Mouse (Mus musculus) embryonic facial prominence, embryonic 11.5 days (tissue): ENCODE results near the gene Togaram2. TPM values are rescaled to one million over a fixed set of nuclear protein-coding genes. Genes with fewer than 3 reads are reported as not detected.

Experiments
- ATAC-seq: fragments of 200-750 bp; cut with Nextera tagmentation; replicated peaks from 2 replicates; pipeline ENCODE4 v1.8.0; 2017; ENCODE audit warnings: low read depth; ENCODE audit not compliant: insufficient number of reproducible peaks, low FRiP score, low TSS enrichment
- DNase-seq: peaks from one replicate; pipeline ENCODE4 v3.0.0-alpha.2; 2015; ENCODE audit warnings: low spot score
- H3K27ac ChIP-seq: fragments of 300-500 bp; sonication (generic); replicated peaks from 2 replicates; pipeline ENCODE4 v1.5.1; 2014; ENCODE audit warnings: mild to moderate bottlenecking, low read depth, low read length, control low read depth
- H3K27me3 ChIP-seq: fragments of 300-500 bp; sonication (generic); 2 replicates; pipeline ENCODE4 v1.6.1; 2014; ENCODE audit warnings: mild to moderate bottlenecking, low read length, moderate library complexity, mixed read lengths; ENCODE audit not compliant: control insufficient read depth, insufficient read depth
- H3K36me3 ChIP-seq: fragments of 300-500 bp; sonication (generic); replicated peaks from 2 replicates; pipeline ENCODE4 v1.6.1; 2014; ENCODE audit warnings: low read depth, mild to moderate bottlenecking, low read length, moderate library complexity, mixed read lengths; ENCODE audit not compliant: control insufficient read depth, insufficient read depth
- H3K4me1 ChIP-seq: fragments of 300-500 bp; sonication (generic); 2 replicates; pipeline ENCODE4 v1.6.1; 2014; ENCODE audit warnings: low read length, mixed read lengths; ENCODE audit not compliant: control insufficient read depth, insufficient read depth
- H3K4me2 ChIP-seq: fragments of 300-500 bp; sonication (generic); 2 replicates; pipeline ENCODE4 v1.6.1; 2014; ENCODE audit warnings: low read depth, mild to moderate bottlenecking, control low read depth, low read length, moderate library complexity
- H3K4me3 ChIP-seq: fragments of 300-500 bp; sonication (generic); 2 replicates; pipeline ENCODE4 v1.5.1; 2014; ENCODE audit warnings: low read depth, low read length, control low read depth
- H3K9ac ChIP-seq: fragments of 300-500 bp; sonication (generic); replicated peaks from 2 replicates; pipeline ENCODE4 v1.6.1; 2014; ENCODE audit warnings: mild to moderate bottlenecking, control low read depth, low read length
- H3K9me3 ChIP-seq: fragments of 300-500 bp; sonication (generic); replicated peaks from 2 replicates; pipeline ENCODE4 v1.6.1; 2016; ENCODE audit warnings: mild to moderate bottlenecking, low read length, inconsistent platforms, mixed read lengths; ENCODE audit not compliant: control insufficient read depth
- whole genome bisulfite sequencing: fragments of 180-500 bp; shearing (Covaris S2); extraction: QIAGEN DNeasy Blood & Tissue Kit; methylation state at CpG from one replicate; pipeline ENCODE4 v1.1.7; 2014; 5-methylcytosine and 5-hydroxymethylcytosine counted together
- polyA plus RNA-seq: library from polyadenylated mRNA; unstranded; fragments of >200 nt; fragmentation: Nextera tagmentation; extraction: Ambion mirVana; gene quantifications from 2 replicates; pipeline ENCODE4 v1.2.1, GENCODE M21; 2014

The Togaram2 gene
- polyA plus RNA-seq, 1 experiment from 2014 or later, result not detected

DNA sequence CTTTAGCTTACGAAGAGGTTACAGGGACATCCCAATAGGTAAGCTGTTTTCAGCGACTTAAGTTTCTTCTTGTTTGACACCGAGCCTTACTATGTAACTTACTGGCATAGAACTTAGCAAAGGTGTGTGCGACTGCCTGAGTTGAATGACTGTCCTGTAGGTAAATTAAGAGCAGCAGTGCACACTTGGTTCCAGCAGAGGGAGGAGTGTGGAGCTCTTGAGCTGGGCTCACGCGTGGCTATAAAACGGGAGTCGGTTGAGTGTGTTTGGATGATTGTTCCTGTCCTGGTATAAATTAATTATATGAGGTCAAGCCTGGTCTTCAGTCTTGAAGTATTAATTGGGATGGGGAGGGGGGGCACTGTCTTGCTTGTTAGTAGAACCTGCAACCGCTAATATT lies 23.1 kb upstream of the Togaram2 start:
- no peak overlapping the region for H3K4me3 ChIP-seq
- no peaks in the 10 kb centered on the region for H3K4me1 ChIP-seq
- H3K9me3 ChIP-seq, result no peaks in the 10 kb centered on the region
- DNase-seq (no peak), ATAC-seq (no peak)
- WGBS, result 93% methylated on average over 9 of the region's 9 CpGs
- H3K27ac ChIP-seq, result no peak overlapping the region
- no peak overlapping the region for H3K4me2 ChIP-seq
- H3K27me3 ChIP-seq, result no peaks in the 10 kb centered on the region
- no peak overlapping the region for H3K9ac ChIP-seq
- H3K36me3 ChIP-seq, result peaks cover 2% of the 10 kb centered on the region

DNA sequence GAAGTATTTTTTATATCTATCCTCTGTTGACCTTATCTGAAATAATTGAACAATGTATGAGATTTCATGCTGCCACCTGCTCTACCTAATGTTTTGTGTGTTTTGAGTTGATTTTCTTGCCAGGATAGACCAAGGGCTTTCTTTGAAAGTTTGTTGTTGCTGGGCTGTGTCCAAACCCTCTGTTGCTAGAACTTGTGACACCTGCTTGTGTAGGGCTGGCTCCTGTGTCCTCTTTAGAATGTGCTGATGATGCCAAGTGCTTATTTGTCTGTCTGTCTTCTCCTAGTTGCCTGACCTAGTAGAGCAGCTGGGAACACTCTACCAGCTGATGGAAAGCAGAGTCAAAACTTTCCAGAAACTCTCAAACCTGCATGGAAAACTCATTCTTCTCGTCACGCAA lies 20.6 kb upstream of the Togaram2 start:
- DNase-seq, result no peak
- H3K36me3 ChIP-seq, result peaks cover 4% of the 10 kb centered on the region

DNA sequence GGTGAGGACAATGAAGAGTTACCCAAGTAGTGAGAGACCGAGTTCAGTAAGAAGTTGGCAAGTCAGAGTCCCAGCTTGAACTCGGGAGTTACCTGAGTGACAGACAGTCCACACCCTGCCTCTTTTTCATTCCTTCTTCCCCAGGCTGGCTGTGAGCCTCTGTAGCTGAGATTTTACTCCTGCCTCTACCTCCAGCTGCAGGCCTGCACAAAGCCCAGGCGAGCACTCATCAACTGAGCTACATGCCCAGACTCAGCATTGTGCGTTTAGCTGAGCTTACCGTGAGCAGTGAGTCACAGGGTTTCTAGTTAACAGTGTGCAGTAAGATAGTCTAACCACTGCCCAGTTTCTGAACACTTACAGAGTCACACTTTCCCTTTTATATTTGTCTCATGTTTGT lies 20.1 kb upstream of the Togaram2 start:
- no peak overlapping the region for H3K4me2 ChIP-seq
- WGBS, result 86% methylated on average over 5 of the region's 5 CpGs
- ATAC-seq, result no peak

More for the DNA sequence above, 20.6 kb upstream of the Togaram2 start:
- no peak overlapping the region for H3K27ac ChIP-seq
- no peaks in the 10 kb centered on the region for H3K4me1 ChIP-seq
- H3K4me3 ChIP-seq, result no peak overlapping the region
- no peak overlapping the region for H3K9ac ChIP-seq
- H3K4me2 ChIP-seq, result no peak overlapping the region
- no peak for ATAC-seq
- no peaks in the 10 kb centered on the region for H3K9me3 ChIP-seq
- 86% methylated on average over 2 of the region's 2 CpGs for WGBS
- H3K27me3 ChIP-seq, result no peaks in the 10 kb centered on the region

DNA sequence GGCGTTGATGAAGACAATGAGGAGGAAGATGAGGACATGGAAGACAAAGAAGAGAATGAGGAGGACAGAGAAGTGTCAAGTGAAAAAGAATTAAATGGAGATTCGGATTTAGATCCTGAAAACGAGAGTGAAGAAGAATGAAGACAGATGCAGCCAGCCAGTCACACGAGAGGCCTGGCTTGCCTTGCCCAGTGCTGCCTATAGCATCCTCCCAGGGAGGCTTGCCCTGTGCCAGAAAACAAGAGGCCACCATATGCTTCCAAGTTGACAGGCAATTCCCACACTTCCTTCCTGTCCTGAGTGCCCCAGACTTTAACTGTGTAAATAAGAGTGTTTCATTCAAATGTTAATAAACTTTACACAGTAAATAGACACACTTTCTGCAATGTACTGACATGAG lies 15.5 kb upstream of the Togaram2 start:
- H3K4me1 ChIP-seq, result no peaks in the 10 kb centered on the region
- H3K27me3 ChIP-seq, result no peaks in the 10 kb centered on the region
- no peak for ATAC-seq
- 87% methylated on average over 4 of the region's 4 CpGs for WGBS
- no peak overlapping the region for H3K4me3 ChIP-seq
- no peaks in the 10 kb centered on the region for H3K9me3 ChIP-seq
- H3K27ac ChIP-seq, result no peak overlapping the region
- no peak for DNase-seq
- H3K36me3 ChIP-seq, result peaks cover 3% of the 10 kb centered on the region
- no peak overlapping the region for H3K9ac ChIP-seq
- no peak overlapping the region for H3K4me2 ChIP-seq

More for the DNA sequence above, 20.1 kb upstream of the Togaram2 start:
- H3K27me3 ChIP-seq, result no peaks in the 10 kb centered on the region
- H3K9ac ChIP-seq, result no peak overlapping the region
- H3K27ac ChIP-seq, result no peak overlapping the region
- no peak for DNase-seq
- H3K36me3 ChIP-seq, result peaks cover 6% of the 10 kb centered on the region
- no peaks in the 10 kb centered on the region for H3K9me3 ChIP-seq
- H3K4me3 ChIP-seq, result no peak overlapping the region
- no peaks in the 10 kb centered on the region for H3K4me1 ChIP-seq

DNA sequence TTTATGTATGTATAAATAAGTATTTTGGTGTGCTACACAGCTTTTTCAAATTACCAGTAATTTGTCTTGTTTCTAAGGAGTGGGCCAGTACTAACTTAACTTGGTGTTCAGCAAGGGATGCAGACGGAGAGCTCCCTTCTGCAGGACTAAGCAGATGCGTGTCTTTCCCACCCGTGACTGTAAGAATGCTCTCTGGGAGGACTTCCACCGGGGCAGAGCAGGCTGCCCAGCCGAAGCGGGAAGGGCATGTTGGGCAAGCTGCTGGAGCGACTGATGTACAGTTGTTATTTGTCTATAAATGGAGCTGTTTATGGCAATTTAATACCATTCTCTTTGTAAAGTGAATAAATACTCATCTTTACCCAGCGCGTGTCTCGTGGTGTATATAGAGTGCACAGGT lies 14.4 kb upstream of the Togaram2 start:
- H3K4me1 ChIP-seq, result no peaks in the 10 kb centered on the region
- H3K4me3 ChIP-seq, result no peak overlapping the region
- no peak for DNase-seq
- 94% methylated on average over 10 of the region's 10 CpGs for WGBS
- H3K27me3 ChIP-seq, result no peaks in the 10 kb centered on the region
- H3K4me2 ChIP-seq, result no peak overlapping the region
- peaks cover 3% of the 10 kb centered on the region for H3K36me3 ChIP-seq
- no peaks in the 10 kb centered on the region for H3K9me3 ChIP-seq
- ATAC-seq, result no peak
- H3K27ac ChIP-seq, result no peak overlapping the region
- H3K9ac ChIP-seq, result no peak overlapping the region

DNA sequence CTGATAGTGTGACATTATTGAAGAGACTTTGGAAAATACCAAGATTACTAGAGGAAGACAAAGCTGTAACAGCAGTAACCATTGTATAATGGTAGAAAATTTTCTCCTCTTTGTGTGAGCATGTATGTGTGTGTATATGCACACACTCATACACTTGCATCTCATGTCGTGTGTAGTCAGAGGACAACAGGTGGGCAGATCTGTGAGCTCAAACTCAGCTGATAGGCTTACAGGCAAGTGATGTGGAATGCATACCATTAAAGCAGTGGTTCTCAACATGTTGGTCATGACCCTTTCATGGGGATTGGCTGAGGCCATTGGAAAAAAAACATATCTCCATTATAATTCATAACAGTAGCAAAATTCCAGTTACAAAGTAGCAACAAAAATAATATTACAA lies 12.7 kb upstream of the Togaram2 start:
- Histone ChIP-seq H3K4me2 (no peak overlapping the region), H3K4me3 (no peak overlapping the region), H3K4me1 (no peaks in the 10 kb centered on the region), H3K36me3 (peaks cover 3% of the 10 kb centered on the region), H3K27me3 (no peaks in the 10 kb centered on the region), H3K9ac (no peak overlapping the region), H3K27ac (no peak overlapping the region), H3K9me3 (no peaks in the 10 kb centered on the region)
- 32% methylated on average over 1 of the region's 1 CpGs for WGBS
- DNase-seq (no peak), ATAC-seq (no peak)

DNA sequence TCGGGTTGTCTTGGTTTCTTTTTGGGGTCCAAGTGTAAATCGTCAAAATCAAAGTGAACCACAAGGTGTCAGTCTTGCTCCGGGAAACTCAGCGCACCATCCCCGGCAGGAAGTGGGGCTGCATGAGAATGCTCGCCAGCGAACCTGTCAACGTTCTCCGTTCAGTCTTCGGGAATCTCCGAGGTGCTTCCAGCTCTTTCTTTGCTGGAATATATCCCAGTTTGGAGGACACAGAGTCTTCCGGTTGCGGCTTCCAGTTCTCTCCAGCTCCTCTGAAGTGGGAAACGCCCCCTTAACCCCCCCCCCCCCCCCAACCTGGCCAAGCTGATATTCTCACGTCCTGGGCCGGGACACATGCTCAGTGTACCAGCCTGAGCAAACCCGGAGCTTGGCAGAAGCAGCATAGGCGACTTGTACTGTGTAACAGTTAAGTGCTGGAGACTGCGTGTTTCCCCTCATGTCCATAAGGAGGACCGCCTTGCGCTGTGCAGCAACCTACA lies 10.3 kb upstream of the Togaram2 start:
- H3K27me3 ChIP-seq, result no peaks in the 10 kb centered on the region
- 0 out of 2 replicates have a peak overlapping the region, but pooled peaks have one; percentile 9 for H3K9ac ChIP-seq
- H3K36me3 ChIP-seq, result no peaks in the 10 kb centered on the region; the same call in 1 of the 2 replicates
- no peak overlapping the region for H3K27ac ChIP-seq
- peak overlapping the region; percentile 29 for H3K4me3 ChIP-seq
- peak; percentile 75; the same call in 1 of the 2 replicates for ATAC-seq
- peak overlapping the region; percentile 57 for H3K4me2 ChIP-seq
- 11% methylated on average over 21 of the region's 21 CpGs for WGBS
- no peaks in the 10 kb centered on the region for H3K9me3 ChIP-seq
- H3K4me1 ChIP-seq, result no peaks in the 10 kb centered on the region
- DNase-seq, result peak; percentile 84

DNA sequence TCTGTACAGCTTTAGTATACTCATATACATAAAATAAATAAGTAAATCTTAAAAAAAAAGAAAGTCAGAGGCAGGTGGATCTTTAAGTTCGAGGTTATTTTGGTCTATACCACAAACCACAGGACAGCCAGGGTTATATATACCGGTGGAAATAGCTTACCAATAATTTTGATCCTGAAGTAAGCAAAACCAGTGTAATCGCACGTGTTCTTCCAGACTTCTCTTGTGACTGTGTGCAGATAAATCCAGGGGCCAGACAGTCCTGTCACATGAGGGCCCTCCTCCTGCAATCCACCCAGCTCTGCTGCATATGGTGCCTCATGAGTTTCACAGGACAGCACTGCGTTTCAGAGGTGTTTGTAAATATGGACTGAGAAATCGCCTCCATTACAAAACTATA lies 9.6 kb upstream of the Togaram2 start:
- Histone ChIP-seq H3K9me3 (no peaks in the 10 kb centered on the region), H3K9ac (no peak overlapping the region), H3K4me3 (no peak overlapping the region), H3K36me3 (no peaks in the 10 kb centered on the region; the same call in 1 of the 2 replicates), H3K4me1 (no peaks in the 10 kb centered on the region), H3K27me3 (no peaks in the 10 kb centered on the region), H3K27ac (no peak overlapping the region), H3K4me2 (no peak overlapping the region)
- ATAC-seq, result no peak
- 88% methylated on average over 6 of the region's 6 CpGs for WGBS
- no peak for DNase-seq
